Mouse (Mus musculus) cerebellum, postnatal 36 days (tissue): Measurements from ENCODE around the gene Dlgap1.
"Not testable (repeated sequence)": the region's sequence is repeated elsewhere in the genome, so short reads cannot be mapped to it uniquely, and the experiment has no call there.

Source experiments
- DNase-seq, 2 experiments: peaks; one replicate each; pipeline ENCODE4 v3.0.0; 2021 to 2022; ENCODE audit warnings: mixed read lengths in 2 of 2

Dlgap1 gene

DNA sequence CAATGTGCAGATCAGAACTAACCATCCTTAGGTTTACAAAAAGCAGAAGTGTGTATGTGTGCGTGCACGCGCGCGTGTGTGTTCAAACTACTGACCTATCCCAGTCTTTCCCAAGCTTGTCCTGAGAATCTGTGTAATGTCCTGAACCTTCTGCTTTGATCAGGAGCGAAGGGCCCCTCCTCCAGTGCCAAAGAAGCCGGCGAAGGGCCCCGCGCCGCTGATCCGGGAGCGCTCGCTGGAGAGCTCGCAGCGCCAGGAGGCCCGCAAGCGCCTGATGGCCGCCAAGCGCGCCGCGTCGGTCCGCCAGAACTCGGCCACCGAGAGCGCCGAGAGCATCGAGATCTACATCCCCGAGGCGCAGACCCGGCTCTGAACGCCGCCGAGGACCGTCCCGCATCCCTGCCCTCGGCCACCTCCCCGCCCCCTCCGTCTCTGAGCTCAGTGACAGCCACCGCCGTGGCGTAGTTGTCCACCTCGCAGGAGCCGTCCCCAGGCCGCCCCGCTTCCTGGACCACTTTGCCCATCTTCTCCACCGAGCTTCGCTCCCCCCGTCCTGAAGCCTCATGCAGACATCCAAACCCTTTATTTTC lies 849.1 kb downstream of the Dlgap1 start:
- DNase-seq = no peak

DNA sequence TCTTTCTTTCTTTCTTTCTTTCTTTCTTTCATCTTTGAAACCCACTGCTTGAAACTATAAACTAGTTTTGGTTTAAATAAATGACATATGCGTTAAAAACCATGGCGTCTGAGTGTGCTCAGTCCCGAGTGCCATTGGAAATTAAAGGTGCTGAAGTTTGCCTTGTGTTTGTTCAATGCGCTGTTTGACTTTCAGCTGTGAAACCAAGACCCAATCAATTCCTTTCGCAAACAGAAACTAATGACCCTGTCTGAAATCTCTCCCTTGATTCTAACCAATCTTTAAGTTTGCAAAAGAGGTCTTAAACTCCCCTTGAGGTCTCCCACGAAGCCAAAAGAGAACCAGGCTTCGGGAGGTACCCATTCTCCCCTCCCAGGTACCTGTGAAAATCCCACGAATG lies 854.2 kb downstream of the Dlgap1 start:
- DNase-seq = no peak

DNA sequence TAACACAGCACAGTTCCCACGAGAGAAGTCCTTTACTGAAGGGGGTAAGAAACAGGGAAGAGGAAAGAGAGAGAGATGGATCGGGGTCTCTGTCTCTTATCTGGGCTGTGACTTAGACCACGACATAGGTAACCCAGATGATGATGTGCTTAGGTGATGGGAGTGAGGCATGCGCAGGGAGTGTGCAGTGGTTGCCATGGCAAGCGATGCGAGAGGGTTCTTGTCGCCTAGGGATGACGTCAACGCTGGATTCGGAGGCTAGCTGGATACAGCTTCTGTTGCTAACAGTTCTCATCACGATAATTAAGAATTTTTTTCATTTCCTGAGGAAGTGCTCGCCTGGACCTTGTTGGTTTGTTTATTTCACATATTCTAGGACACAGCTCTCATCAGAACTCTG lies 857.4 kb downstream of the Dlgap1 start:
- DNase-seq = no peak

DNA sequence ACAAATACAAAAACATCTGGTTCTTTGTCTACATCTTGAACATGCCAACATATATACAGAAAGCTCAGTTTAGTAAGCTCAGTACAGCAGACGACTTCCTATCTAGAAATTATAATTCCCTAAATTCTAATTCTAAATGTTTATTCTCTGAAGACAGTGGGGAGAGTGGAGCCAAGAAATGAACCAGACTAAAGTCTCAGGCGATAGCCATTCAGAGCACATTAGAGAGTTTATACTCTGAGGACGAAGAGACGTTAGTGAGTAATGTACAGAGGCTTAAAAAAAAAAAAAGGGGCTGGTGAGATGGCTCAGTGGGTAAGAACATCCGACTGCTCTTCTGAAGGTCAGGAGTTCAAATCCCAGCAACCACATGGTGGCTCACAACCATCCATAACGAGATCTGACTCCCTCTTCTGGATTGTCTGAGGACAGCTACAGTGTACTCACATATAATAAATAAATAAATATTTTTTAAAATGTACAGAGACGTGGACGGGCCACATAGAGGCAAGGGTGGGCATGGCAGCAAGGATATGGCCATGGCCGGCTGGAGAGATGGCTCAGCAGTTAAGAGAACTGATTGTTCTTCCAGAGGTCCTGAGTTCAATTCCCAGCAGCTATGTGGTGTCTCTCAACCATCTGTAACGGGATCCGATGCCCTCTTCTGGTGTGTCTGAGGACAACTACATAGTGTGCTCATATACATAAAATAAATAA lies 858.7 kb downstream of the Dlgap1 start:
- DNase-seq = not testable (repeated sequence)

DNA sequence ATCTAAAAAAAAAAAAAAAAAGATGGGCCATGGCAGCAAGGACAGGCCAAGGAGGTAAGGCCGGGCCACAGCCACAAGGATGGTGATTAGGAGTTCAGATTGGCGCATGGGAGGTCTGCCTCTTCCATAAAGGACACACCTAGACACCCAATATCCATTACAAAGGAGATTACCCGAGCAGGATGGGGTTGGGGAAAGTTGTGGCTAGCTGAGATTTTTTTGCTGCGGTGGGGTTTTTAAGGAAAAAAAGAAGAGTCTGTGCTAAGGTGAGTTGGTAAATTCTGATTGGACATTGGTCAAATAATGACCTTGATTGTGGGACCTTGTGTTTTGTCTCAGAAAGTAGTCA lies 859.3 kb downstream of the Dlgap1 start:
- no peak for DNase-seq

DNA sequence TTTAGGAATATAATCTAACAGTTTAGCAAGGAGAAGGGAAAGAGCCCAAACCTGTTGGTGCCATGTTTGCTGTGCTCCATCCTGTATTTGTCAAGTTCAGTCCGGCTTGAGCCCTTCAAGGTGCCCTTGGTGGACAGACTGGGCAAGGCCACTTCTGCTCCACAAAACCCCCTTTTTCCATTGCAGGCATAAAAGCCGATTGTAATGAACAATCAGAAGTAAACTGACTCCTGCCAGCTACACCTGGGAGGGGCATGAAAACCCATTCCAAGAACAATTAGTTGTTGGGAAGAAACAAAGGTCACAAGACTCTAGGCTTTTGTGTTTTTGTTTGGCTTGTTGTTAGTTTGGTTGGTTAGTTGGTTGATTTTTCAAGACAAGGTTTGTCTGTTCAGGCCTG lies 859.7 kb downstream of the Dlgap1 start:
- no peak for DNase-seq

DNA sequence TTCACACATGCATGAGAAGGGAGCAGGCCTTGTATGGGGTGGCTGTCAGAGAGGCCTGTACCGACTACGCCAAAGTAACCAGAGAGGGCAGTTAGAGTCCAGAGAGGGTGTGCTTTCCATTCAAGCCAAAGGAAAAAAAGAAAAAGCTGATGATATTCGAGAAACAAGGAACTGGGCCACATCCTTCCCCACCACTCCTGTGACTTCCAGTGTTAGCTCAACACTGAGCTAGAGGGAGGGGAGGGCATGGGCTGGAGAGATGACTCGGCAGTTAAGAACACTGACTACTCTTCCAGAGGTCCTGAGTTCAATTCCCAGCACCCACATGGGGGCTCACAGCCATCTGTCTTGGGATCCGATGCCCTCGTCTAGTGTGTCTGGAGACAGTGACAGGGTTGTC lies 860.3 kb downstream of the Dlgap1 start:
- DNase-seq = no peak

DNA sequence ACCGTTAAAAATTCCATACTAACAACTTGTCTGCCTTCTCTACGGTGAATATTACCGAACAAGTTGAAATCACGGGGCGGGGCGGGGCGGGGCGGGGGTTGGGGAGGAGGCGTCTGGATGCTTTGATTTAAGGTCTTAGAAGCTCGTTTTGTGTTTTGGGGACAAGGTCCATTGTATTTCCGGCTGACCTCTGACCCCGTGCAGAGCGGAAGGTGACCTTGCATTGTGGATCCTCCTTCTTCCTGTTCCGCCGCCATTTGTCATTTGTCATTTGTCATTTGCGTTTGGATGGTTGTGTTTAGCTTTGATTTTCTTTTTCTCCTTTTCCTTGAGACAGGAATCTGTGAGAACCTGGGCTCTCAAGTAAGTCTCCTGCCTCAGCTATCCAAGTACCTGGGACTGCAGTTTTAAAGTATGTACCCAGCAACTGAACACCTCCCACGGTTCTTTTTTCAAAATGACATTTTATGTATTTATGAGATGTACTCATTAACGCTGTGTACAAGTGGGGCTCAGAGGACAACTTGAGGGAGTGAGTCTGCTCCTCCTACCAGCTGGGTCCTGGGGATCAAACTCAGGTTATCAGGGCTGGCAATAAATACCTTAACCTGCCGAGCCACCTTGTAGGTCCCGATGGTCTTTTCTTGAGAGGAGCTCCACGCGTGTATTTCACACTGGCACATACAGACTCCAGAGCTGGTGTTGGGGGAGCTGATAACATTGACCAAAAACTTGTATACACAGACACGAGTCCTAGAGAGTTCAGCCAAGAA lies 861.3 kb downstream of the Dlgap1 start:
- DNase-seq = no peak

DNA sequence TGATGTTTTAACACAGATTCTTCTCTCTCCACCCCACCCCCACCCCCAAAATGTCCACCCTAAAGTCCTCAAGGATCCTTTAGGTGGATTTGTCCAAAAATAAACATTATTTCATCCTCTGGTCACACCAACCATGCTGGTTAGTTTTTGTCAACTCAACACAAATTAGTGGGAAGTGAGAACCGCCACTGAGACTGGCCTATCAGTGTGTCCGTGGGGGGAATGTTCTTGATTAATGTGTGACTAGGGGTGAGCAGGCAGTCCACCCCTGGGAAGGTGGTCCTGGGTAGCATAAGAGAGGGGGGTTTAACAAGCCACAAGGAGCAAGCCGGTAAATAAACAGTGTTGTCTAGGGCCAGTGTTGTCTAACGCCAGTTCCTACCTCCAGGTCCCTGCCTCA lies 862.7 kb downstream of the Dlgap1 start:
- DNase-seq = no peak

DNA sequence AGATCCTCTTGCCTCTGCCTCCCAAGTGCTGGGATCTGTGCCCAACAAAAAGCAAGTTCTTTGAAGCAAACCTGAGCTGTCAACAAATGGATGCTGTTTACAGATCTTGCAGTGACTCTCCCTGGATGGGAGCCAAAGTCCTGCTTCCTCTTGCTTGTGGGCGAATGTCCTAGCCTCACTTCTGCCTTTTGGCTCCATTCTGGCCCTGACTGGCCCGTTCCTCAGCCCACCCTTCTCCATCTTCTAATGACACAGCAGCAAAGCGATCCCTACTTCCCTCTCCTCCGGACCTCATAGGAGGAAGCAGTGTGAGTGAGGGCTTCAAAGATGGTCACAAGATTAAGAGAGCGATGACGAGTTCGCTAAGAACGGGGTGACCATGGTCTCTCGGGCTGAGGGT lies 863.7 kb downstream of the Dlgap1 start:
- no peak for DNase-seq

DNA sequence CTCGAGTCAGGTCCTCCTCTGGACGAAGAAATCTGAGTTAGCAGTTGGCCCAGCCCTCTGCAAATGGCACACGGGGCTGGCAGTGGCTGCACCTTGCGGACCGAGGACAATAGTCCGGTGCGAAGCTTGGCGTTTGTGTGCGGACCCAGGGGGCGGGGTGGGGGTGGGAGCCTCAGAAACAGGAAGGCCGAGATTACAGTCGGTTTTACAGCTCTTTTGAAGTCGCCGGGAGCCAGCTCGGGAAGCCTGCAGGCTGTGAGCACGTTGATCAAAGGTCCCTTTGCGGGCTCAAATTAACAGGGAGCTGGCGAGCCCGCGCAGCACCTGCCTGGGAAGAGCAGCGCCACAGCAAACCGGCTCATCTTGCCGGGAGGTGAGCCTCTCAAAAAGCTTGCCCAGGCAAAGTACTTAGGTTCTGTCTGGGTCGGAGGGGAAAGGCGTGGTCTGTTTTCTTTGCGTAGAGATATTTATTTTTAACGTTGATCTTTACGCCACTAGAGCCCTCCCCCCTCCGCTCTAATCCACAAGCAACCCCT lies 865.6 kb downstream of the Dlgap1 start:
- peak in 1 of 2 experiments; percentile 16 for DNase-seq

DNA sequence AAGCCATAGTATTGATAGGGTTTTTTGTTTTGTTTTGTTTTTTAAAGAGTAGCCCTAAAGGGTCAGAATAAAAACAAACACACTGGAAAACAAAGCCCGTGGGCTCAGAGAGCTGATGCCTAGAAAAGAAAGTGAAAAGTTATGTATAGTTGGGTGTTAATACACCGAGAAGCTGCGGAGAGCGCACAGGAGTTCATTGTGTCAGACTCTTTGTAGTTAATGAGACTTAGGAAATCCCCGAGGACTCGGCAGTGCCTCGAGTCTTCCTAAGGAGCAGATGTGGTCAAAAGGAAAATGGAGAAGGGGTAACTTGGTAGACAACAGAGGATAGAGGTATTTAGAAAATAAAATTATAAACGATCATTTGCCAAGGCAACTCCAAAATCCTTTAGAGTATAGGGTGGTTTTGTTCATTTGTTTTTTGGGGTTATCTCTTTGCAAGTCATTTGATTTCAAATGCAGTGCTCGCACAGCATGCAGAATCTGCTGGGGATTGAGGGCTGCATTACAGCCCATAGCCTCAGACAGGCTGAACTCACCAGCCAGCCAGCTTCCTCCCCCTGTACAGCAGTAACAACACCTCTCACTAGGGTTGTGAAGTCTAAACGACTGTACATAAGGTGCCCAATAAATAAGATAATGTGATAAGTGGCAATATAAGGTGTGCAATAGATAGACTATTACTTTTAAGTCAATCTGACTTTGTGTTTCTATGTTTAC lies 866.4 kb downstream of the Dlgap1 start:
- DNase-seq = no peak

DNA sequence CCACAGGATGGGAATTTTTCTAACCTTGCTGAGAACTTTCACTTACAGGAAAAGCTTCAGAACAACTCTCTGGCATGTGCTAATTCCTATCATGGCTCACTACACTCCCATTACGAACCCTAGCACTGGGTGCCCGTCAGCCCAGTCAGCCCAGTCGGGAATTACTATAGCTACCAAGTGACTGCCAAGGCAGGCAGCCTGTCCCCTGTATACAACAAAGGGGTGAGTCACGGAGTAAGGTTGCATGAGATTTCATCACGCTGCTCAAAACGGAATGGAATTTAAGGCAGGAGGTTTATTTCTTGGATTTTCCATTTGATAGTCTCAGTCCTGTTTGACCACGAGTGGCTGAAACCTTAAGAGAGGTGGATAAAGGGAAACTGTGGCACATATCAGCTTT lies 867.9 kb downstream of the Dlgap1 start:
- no peak for DNase-seq

DNA sequence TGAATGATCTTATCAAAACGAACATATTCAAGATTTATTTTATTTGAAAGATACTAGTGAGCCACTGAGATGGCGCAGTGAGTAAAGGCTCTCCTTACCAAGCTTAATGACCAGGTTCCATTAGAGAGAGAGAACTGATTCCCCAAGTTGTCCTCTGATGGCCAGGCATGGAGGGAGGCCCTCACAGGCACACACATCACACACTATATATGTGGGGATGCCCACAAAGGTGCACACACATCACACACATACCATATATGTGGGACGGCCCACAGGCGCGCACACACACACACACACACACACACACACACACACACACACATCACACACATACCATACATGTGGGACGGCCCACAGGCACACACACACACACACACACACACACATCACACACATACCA lies 868.6 kb downstream of the Dlgap1 start:
- DNase-seq = not testable (repeated sequence)

DNA sequence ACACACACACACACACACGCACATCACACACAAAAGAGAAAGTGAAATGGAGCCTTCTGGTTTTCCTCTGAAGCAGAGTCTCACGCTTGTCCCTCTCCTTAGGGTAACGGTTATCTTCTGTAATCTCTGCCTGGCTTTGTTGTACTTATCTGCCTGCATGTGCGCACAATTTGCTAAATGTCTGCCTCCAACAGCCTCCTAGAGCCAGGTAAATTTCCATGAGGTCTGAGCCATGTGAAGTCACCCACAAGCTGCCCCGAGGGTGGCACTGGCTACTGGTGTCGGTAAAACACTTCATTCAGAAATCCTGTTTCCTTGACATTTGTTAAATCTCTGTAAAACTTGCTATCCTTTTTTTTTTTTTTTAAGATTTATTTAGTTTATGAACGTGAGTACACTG lies 869.2 kb downstream of the Dlgap1 start:
- DNase-seq = no peak

DNA sequence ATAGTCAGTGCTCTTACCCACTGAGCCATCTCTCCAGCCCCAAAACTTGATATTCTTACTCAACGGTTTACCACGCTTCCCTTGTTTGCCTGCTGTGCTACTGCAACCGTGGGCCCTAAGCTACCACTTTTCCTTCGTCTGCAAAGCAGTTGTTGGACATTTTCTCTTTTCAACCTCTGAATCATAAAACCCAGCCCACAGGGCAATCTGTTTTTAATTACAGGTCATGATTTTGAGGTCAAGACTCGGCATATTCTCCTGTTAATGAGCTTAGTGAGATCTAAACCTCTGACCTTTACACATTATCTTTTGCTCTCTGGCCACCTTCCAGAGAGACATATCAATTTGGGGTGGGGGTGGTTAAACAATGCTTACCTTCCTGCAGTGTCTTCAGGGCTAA lies 869.7 kb downstream of the Dlgap1 start:
- no peak for DNase-seq

DNA sequence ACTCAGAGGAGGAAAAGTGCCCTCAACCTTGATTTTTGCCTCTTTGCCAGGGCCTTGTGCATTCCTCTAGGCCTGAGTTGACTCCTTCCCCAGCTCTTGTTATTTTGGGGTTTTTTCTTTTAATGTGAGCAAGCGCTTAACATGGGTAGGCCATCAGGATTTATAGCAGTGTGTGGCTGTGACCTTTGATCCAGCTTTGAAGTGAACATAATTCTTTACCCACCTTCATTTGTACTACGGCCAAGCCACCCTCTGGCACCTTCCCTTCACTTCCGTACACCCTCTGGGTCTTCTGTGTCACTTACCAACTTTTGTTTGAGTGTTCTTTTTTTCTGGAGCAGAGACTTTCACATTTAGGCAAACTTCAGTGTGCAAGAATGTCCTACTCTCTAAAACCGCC lies 874.4 kb downstream of the Dlgap1 start:
- no peak for DNase-seq

DNA sequence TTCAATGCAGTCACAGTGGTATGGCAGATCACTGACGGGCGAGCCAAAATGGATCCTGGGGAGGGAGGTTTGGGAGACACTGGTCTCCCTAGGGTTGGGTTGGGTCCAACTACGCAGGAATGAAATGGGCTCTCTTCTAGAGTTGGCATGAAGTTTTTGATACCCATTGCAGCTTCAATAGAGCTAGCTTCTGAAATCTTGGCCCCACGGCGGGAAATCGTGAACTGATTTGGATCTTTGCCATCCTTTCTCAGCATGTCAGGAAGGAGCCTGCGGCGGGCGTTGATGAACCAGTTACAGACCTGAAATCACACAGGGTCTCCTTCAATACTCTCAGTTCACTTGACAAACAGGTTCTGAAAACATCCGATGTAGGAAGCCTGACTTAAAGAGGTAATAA lies 876.1 kb downstream of the Dlgap1 start:
- peak; percentile 36 to 49 for DNase-seq

DNA sequence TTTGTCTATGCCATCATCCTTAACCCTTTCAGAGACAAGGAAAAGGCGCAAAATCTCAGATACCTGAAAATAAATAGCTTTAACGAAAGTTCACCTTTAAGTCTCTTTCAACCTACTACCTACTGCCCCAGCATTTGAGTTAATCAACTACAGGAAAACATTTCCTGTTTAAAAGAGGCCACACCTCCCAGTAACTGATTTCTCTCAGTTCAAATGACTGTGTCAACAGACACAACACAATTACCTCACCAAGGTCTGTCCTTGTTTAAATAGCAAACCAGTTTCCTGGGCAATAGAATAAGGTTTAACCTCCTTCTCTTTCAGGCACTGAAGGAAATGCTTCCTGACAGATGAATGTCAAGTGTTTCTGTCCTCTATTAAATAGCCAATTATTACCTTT lies 876.7 kb downstream of the Dlgap1 start:
- no peak for DNase-seq

DNA sequence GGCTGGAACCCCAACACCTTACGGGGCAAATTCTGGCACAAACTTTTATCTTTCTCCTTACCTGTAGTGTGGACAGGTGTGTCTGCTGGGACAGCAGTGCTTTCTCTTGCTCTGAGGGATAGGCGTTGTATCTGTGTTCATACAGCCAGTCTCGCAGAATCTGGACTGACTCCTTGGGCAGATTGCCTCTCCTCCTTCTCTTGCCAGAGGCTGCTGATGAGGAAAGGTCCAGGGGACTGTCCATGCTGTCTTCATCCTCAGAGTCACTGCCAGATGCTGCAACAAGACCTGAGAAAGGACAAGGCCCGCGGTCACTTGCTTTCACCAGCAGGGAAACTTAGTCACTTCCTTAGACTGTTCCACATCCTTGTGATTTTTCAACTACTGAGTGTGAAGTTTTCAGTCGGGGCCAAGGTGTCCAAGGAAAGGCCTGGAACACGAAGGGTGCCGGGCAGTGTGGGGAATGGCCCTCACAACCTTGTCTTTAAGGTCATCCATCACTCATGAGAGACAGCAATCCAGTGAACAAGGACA lies 877.3 kb downstream of the Dlgap1 start:
- DNase-seq = no peak

DNA sequence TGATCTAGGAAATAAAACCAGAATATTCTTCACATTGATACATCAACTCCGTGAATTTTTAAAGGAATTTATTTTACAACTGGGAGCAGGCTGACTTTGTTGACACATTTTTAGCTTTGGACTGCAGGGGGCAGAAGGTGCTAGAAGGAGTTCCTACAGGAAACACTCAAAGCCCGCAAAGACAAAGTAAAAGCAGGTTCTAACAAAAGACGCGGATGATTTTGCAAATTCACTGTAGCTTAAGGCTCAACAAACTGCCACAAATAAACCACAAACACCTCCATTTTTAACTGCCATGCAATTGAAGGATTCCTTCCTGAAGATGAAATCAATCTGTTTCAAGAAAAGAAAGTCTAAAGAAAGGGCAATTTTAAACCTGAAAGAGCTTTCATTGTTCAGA lies 878.2 kb downstream of the Dlgap1 start:
- DNase-seq = no peak

DNA sequence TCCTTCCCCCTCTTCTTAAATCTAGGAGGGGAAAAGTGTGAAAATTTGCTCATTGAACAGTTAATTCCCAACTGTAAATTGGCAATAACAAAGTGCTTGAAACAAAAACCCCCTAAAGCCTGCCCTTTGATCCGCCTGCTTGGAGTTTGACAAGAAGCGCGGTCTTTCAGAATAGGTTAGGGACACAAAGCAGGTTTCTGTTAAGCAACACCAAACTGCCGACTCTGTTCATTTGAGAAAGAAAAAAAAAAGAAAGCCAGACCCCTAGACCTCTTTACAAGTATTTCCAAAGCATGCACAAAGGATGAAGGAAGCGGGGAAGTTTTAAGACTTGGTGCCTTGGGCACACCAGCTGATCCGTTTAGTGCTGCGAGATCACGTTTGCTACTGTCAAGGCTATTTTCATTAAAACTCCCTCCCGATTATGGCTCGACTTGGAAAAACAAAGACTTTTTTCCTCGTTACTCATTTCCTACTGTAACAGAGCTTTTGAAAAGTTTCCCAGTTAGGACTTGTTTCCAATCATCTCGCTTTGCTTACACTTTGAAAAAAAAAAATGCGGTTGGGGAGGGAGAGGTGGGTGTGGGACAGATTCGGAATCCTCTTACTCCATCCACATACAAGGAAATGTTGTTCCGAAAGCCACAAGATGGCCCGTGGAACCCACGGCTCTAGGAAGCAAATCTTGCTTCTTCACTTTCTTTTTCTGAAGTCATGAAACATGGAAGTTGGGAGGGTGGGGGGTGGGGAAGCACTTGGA lies 879.1 kb downstream of the Dlgap1 start:
- DNase-seq = no peak
